Mouse (Mus musculus): ENCODE measurements around the gene Thtpa. TPM values are rescaled to one million over a fixed set of nuclear protein-coding genes. Genes with fewer than 3 reads are reported as not detected.
A peak's percentile ranks its signal among the peaks of the same experiment; 100 is the strongest.

Thtpa gene
- polyA plus RNA-seq (2014; fragmentation: Nextera tagmentation; extraction: Ambion mirVana), result 19.2 and 20.1 TPM in 2 replicates

DNA sequence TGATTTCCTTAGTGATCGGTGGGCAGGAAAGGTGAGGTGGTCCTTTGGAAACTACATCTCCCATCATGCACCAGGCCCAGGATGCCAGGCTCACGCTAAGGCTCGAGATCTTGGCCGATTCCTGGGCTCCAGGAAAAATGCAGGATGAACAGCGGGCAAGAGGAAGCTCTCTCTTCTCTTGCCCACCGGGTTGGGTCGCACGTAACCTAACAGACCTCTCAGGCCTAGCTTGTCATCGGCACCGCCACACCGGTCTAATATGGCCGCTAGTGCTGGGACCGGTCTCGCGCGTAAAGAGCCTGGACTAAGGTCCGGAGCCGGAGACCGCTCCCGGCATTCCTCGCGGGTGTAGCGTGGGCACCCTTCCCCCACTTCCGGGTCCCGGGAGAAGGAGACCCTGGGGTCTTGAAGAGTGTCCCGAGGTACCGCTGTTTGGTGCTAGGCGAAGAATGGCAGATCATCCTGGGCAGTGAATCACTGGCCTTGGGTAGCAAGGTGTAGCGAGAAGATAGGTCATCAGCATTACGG, at the start of gene Thtpa:
TSS of gene Thtpa (plus strand) at position 81 of the 528 bp plus-strand sequence.
- Histone ChIP-seq H3K36me3 (ENCODE audit: insufficient read depth) (peaks cover 16% of the 10 kb centered on the region; the same call in 1 of the 2 replicates), H3K4me3 (ENCODE audit: low read depth, low read length) (peak within 1 kb of the TSS; percentile 66), H3K27ac (ENCODE audit: low read depth) (peak within 1 kb of the TSS; percentile 62), H3K9ac (peak within 1 kb of the TSS; percentile 69), H3K4me2 (peak within 1 kb of the TSS; percentile 81), H3K9me3 (ENCODE audit: low read depth, low read length) (no peaks in the 10 kb centered on the region), H3K27me3 (ENCODE audit: insufficient read depth, low read length) (no peaks in the 10 kb centered on the region), H3K4me1 (ENCODE audit: insufficient read depth) (peaks cover 12% of the 10 kb centered on the region)
- peak; percentile 77 for ATAC-seq (ENCODE audit: insufficient read depth)
- peak; percentile 87 for DNase-seq
- no peak for TF ChIP-seq CTCF (IDR thresholded peaks at IDR 0.05; ENCODE audit: low read depth)
- under 1% methylated on average over 30 of the region's 30 CpGs for WGBS

DNA sequence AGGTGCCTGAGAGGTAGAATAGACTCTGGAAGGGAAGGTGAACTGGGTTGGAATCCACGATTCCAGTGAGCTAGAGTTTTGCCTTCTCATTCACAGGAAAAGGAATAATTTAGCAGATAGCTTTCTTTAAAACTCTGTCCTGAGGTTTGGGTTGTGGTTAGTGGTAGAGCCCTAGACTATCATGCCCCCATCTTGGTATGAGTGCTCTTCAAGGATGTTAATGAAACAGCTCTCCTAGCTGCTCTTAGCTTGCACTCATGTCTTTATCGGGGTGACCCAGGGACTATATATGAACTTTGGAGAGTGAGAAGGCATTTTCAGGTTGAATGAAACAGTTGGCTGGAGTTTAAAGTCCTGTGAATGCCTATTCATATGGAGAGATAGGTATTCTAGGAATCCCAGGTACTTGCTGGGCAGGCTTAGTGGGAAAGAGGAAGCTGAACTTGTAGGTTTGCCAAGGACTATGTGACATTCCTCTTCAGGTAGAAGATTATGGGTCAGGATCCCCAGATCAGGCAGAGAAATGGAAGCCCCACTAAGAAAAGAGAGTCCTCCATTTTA, 46.5 kb upstream of the Thtpa start:
- no peak overlapping the region for H3K9ac ChIP-seq
- WGBS, result 66% methylated on average over 2 of the region's 2 CpGs
- TF ChIP-seq CTCF (IDR thresholded peaks at IDR 0.05; ENCODE audit: low read depth), result no peak

DNA sequence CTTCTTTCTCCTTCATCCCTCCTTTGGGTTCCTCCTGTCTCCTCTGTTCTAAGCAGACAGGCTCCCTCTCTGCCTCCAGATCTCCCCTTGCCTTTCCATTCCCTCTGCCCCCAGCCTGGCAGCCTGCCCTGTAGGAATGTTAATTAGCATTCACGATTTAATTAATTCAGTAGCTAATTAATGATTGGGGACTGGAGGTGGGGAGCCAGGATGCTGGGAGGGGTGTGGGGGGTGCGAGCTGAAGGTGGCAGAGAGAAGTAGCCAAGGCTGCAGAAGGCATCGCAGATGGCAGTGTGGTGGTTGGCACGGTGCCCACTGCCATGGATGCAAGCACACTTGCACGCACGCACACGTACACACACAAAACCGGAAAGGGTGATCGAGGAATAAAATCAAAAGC, 42.1 kb upstream of the Thtpa start:
- 71% methylated on average over 9 of the region's 9 CpGs for WGBS
- no peak for DNase-seq
- H3K4me3 ChIP-seq (ENCODE audit: low read depth, low read length), result no peak overlapping the region

More for the DNA sequence above, 46.5 kb upstream of the Thtpa start:
- ATAC-seq (ENCODE audit: insufficient read depth), result no peak
- no peak overlapping the region for H3K4me2 ChIP-seq
- H3K9me3 ChIP-seq (ENCODE audit: low read depth, low read length), result no peaks in the 10 kb centered on the region
- H3K27me3 ChIP-seq (ENCODE audit: insufficient read depth, low read length), result no peaks in the 10 kb centered on the region
- H3K4me3 ChIP-seq (ENCODE audit: low read depth, low read length), result no peak overlapping the region
- H3K27ac ChIP-seq (ENCODE audit: low read depth), result no peak overlapping the region
- H3K36me3 ChIP-seq (ENCODE audit: insufficient read depth), result no peaks in the 10 kb centered on the region
- no peaks in the 10 kb centered on the region for H3K4me1 ChIP-seq (ENCODE audit: insufficient read depth)
- no peak for DNase-seq

DNA sequence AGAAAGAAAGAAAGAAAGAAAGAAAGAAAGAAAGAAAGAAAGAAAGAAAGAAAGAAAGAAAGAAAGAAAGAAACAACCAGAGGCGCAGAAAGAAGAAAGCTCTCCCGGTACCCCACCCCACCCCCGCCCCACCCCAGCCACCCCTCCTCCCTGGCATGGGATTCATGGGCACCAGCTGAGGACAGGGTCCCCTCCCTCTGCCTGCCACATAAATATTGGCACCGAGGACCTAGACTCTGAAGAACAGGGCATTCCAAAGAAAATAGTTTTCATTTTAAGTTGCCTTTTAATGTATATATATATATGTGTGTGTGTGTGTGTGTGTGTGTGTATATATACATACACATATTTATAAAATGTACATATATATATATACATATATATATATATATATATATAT, 41.5 kb upstream of the Thtpa start:
- no peak for ATAC-seq (ENCODE audit: insufficient read depth)
- no peak for DNase-seq
- no peak overlapping the region for H3K4me3 ChIP-seq (ENCODE audit: low read depth, low read length)

More for the DNA sequence above, 42.1 kb upstream of the Thtpa start:
- Histone ChIP-seq H3K9me3 (ENCODE audit: low read depth, low read length) (no peaks in the 10 kb centered on the region), H3K4me2 (no peak overlapping the region), H3K4me1 (ENCODE audit: insufficient read depth) (no peaks in the 10 kb centered on the region), H3K27ac (ENCODE audit: low read depth) (no peak overlapping the region), H3K36me3 (ENCODE audit: insufficient read depth) (no peaks in the 10 kb centered on the region), H3K27me3 (ENCODE audit: insufficient read depth, low read length) (no peaks in the 10 kb centered on the region), H3K9ac (no peak overlapping the region)
- no peak for ATAC-seq (ENCODE audit: insufficient read depth)
- no peak for TF ChIP-seq CTCF (IDR thresholded peaks at IDR 0.05; ENCODE audit: low read depth)

DNA sequence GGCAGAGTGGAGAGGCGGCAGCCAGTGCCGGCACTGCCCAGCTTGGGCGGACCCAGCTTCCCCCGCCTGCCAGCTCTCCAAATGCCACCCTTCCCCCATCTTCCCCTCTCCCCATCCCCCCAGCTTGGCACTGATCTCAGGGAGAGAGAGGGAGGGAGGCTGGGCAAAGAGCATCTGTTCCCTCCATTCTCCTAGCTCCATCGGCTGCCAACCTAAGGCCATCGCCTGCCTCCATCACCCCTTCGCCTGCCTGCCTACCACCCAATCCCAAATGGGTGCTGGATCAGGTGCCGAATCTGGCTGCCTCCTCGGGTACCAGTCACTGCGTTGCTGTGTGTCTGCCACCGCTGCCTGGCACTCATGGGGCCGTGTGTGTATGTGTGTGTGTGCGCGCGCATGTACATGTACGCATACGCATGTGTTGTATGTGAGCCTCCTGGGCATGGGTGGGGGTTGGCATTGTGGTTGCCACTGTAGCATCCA, 40.8 kb upstream of the Thtpa start:
- DNase-seq, result no peak
- Histone ChIP-seq H3K4me2 (no peak overlapping the region), H3K27me3 (ENCODE audit: insufficient read depth, low read length) (no peaks in the 10 kb centered on the region), H3K9me3 (ENCODE audit: low read depth, low read length) (no peaks in the 10 kb centered on the region), H3K4me1 (ENCODE audit: insufficient read depth) (no peaks in the 10 kb centered on the region), H3K36me3 (ENCODE audit: insufficient read depth) (no peaks in the 10 kb centered on the region), H3K4me3 (ENCODE audit: low read depth, low read length) (no peak overlapping the region), H3K9ac (no peak overlapping the region), H3K27ac (ENCODE audit: low read depth) (no peak overlapping the region)
- no peak for ATAC-seq (ENCODE audit: insufficient read depth)
- WGBS, result 88% methylated on average over 17 of the region's 17 CpGs
- no peak for TF ChIP-seq CTCF (IDR thresholded peaks at IDR 0.05; ENCODE audit: low read depth)

More for the DNA sequence above, 41.5 kb upstream of the Thtpa start:
- Histone ChIP-seq H3K9me3 (ENCODE audit: low read depth, low read length) (no peaks in the 10 kb centered on the region), H3K9ac (no peak overlapping the region), H3K4me1 (ENCODE audit: insufficient read depth) (no peaks in the 10 kb centered on the region), H3K27me3 (ENCODE audit: insufficient read depth, low read length) (no peaks in the 10 kb centered on the region), H3K27ac (ENCODE audit: low read depth) (no peak overlapping the region), H3K4me2 (no peak overlapping the region), H3K36me3 (ENCODE audit: insufficient read depth) (no peaks in the 10 kb centered on the region)
- WGBS, result 74% methylated on average over 4 of the region's 4 CpGs
- TF ChIP-seq CTCF (IDR thresholded peaks at IDR 0.05; ENCODE audit: low read depth), result no peak

DNA sequence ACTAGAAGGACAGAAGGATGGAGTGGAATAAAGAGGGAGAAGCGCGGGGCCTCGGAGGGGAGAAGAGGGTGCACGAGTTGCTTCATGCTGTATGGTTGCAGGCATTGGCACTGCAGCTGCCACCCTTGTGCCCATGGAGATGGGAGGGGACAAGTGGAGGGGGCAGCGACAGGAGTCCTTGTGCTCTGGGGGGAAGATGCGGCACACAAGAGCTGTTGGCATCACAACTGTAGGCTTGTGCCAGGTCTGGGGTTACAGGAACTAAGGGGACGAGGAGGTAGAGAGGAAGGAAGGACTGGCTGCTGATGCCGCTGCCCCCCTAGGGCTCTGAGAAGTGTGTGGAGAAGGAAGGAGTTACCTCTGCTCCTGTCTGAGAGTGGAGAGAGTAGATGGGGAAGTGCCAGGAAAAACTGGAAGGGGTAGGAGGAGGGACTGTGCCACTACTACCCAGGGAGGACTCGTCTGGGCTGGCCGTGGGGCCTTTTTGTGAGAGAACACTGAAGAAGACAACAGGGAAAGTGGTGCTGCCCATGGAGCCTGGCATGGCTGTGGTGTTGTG, 40.3 kb upstream of the Thtpa start:
- DNase-seq (no peak), ATAC-seq (ENCODE audit: insufficient read depth) (no peak)
- H3K4me2 ChIP-seq, result no peak overlapping the region
- 81% methylated on average over 10 of the region's 10 CpGs for WGBS
- no peak overlapping the region for H3K4me3 ChIP-seq (ENCODE audit: low read depth, low read length)
- H3K27ac ChIP-seq (ENCODE audit: low read depth), result no peak overlapping the region
- TF ChIP-seq CTCF (IDR thresholded peaks at IDR 0.05; ENCODE audit: low read depth), result no peak
- no peaks in the 10 kb centered on the region for H3K27me3 ChIP-seq (ENCODE audit: insufficient read depth, low read length)
- H3K9ac ChIP-seq, result no peak overlapping the region
- H3K4me1 ChIP-seq (ENCODE audit: insufficient read depth), result no peaks in the 10 kb centered on the region
- no peaks in the 10 kb centered on the region for H3K36me3 ChIP-seq (ENCODE audit: insufficient read depth)
- no peaks in the 10 kb centered on the region for H3K9me3 ChIP-seq (ENCODE audit: low read depth, low read length)

DNA sequence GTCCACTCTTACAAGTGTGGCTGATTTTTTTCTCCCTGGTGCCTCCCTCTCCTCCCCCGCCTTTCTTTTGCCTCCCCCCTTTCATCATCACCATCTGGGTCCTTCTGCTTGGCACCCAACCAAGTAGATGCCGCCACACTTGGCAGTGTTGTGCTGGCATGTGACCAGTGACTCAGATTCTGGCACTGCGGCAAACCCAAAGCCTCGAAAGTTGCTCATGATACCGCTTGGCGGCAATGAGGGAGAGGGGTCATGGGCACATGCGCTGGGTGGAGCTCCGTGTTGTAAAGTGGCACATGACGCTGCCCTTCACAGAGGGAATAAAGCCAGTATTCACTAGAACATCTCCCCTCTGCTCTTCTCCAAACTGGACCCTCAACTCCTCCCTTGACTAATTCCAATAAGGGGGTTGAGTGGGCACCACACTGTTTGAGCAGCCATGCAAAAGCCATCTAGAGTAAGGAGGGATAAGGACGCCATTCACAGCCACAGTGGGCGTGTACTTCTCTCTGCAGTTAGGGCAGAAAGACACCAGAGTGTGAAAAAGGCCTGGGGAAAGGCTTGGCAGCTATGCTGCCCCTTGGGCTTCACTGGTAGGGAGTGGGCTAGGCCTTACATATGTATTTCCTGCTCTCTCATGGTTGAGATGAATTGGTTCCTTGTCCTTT, 39.3 kb upstream of the Thtpa start:
- no peaks in the 10 kb centered on the region for H3K27me3 ChIP-seq (ENCODE audit: insufficient read depth, low read length)
- no peak for TF ChIP-seq CTCF (IDR thresholded peaks at IDR 0.05; ENCODE audit: low read depth)
- H3K9ac ChIP-seq, result no peak overlapping the region
- H3K4me2 ChIP-seq, result no peak overlapping the region
- H3K4me1 ChIP-seq (ENCODE audit: insufficient read depth), result no peaks in the 10 kb centered on the region
- H3K4me3 ChIP-seq (ENCODE audit: low read depth, low read length), result no peak overlapping the region
- H3K9me3 ChIP-seq (ENCODE audit: low read depth, low read length), result no peaks in the 10 kb centered on the region
- DNase-seq (no peak), ATAC-seq (ENCODE audit: insufficient read depth) (no peak)
- no peak overlapping the region for H3K27ac ChIP-seq (ENCODE audit: low read depth)
- WGBS, result 67% methylated on average over 11 of the region's 11 CpGs
- no peaks in the 10 kb centered on the region for H3K36me3 ChIP-seq (ENCODE audit: insufficient read depth)

Measured in lung, embryonic 14.5 days (tissue).